Mouse (Mus musculus) MEL (cell line): Measurements from ENCODE around the gene Foxn3.

Experiments used
- CTCF ChIP-seq, 3 experiments: IDR thresholded peaks in 2 of 3; conservative IDR thresholded peaks in 1 of 3; 2 replicates each; pipeline ENCODE4 v1.5.1; 2011 to 2012; ENCODE audit warnings: low read length in 3 of 3, low read depth in 2 of 3, mild to moderate bottlenecking in 2 of 3, improper control_type of control experiment in 1 of 3, inconsistent platforms in 1 of 3, mixed read lengths in 1 of 3, moderate library complexity in 1 of 3; ENCODE audit not compliant: control insufficient read depth in 1 of 3, insufficient read depth in 1 of 3, poor library complexity in 1 of 3, severe bottlenecking in 1 of 3
- HCFC1 ChIP-seq: IDR thresholded peaks from 2 replicates; pipeline ENCODE4 v1.6.1; 2012; ENCODE audit warnings: low read depth, mild to moderate bottlenecking, inconsistent platforms, low read length, improper control_type of control experiment, moderate library complexity
- MEF2A ChIP-seq: IDR thresholded peaks from 2 replicates; pipeline ENCODE4 v1.6.1; 2014; ENCODE audit warnings: low read depth, mild to moderate bottlenecking, inconsistent platforms, low read length, improper control_type of control experiment; ENCODE audit not compliant: poor library complexity, insufficient replicate concordance, severe bottlenecking; ENCODE audit errors: extremely low read depth
- NELFE ChIP-seq: IDR thresholded peaks from 2 replicates; pipeline ENCODE4 v1.6.1; 2011; ENCODE audit warnings: low read depth, low read length, improper control_type of control experiment
- POLR2A ChIP-seq, 2 experiments: IDR thresholded peaks; 2 replicates each; pipeline ENCODE4 v1.6.1; 2011 to 2012; ENCODE audit warnings: low read length in 2 of 2, mild to moderate bottlenecking in 2 of 2, control low read depth in 1 of 2, improper control_type of control experiment in 1 of 2, low read depth in 1 of 2, moderate library complexity in 1 of 2; ENCODE audit not compliant: control insufficient read depth in 1 of 2, insufficient read depth in 1 of 2, poor library complexity in 1 of 2
- RCOR1 ChIP-seq: IDR thresholded peaks from 2 replicates; pipeline ENCODE4 v1.6.1; 2012; ENCODE audit warnings: low read depth, mild to moderate bottlenecking, inconsistent platforms, low read length, improper control_type of control experiment

DNA sequence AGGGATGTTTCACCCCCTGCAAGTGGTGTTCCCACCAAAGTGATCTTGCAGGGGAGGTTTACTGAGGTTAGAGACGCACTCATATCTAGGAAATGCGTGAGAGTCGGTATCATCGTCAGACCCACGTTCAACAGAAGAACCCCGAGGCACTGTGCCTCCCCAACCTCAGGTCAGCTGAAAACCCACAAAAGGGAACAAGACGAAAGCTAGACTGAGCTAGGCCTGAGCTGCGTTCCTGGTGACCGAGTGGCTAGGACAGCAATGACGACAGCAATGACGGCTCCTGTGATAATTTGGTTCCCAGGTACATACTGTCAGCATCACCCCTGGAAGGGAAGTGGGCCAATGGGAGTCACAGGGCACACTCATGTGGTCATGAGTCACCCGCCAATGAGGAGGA, 350.2 kb downstream of the Foxn3 start:
- TF ChIP-seq RCOR1 (no peak), POLR2A (IDR thresholded peaks at IDR 0.05; ENCODE audit: control insufficient read depth in 1 of 2, insufficient read depth in 1 of 2, low read depth in 1 of 2, low read length in 2 of 2, poor library complexity in 1 of 2) (no peak), NELFE (no peak), MEF2A (no peak), CTCF (IDR thresholded peaks at IDR 0.05 in 2 of 3, conservative IDR thresholded peaks at IDR 0.05 in 1 of 3; ENCODE audit: control insufficient read depth in 1 of 3, insufficient read depth in 1 of 3, low read depth in 2 of 3, low read length in 3 of 3, poor library complexity in 1 of 3, severe bottlenecking in 1 of 3) (no peak), HCFC1 (no peak)
